Mouse (Mus musculus) brain, embryonic 14.5 days (tissue): ENCODE measurements around the gene Lypd3.

Source experiments
- CTCF ChIP-seq: fragments of 200-500 bp; IDR thresholded peaks from 2 replicates; pipeline ENCODE4 v1.5.1; 2012; ENCODE audit warnings: inconsistent platforms, mild to moderate bottlenecking, moderate library complexity, borderline replicate concordance; ENCODE audit not compliant: insufficient read depth, insufficient read length; ENCODE audit errors: extremely low read depth
- POLR2A ChIP-seq: fragments of 200-500 bp; IDR thresholded peaks from 2 replicates; pipeline ENCODE4 v1.6.1; 2012; ENCODE audit warnings: mild to moderate bottlenecking, inconsistent platforms, borderline replicate concordance; ENCODE audit not compliant: poor library complexity, insufficient read depth, insufficient read length, severe bottlenecking; ENCODE audit errors: extremely low read depth

DNA sequence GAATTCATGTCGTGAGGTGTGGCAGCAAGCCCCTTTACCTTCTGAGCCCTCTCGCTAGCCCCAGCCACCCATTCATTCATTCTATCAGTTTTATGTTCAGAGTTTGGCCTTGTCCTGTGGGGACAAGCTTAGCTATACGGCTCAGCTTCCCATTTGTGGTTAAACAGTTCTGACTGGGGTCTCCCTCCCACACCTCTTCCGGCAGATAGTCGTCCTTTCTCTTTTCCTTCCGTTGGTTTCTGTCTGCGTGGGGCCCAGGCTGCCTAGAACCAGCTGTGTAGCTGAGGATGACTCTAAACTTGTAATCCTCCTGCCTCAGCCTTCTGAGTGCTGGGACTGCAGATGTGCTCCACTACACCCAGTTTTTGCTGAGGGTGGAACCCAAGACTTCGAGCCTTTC lies 18.6 kb upstream of the Lypd3 start:
- no peak for TF ChIP-seq CTCF
- TF ChIP-seq POLR2A = no peak
